Mouse (Mus musculus): ENCODE data around the gene Gm49342. TPM values are rescaled to one million over a fixed set of nuclear protein-coding genes. Genes with fewer than 3 reads are reported as not detected.
A peak's percentile ranks its signal among the peaks of the same experiment; 100 is the strongest.
"Not testable (repeated sequence)": the region's sequence is repeated elsewhere in the genome, so short reads cannot be mapped to it uniquely, and the experiment has no call there.

Gm49342 gene
- polyA plus RNA-seq (2014; fragmentation: Nextera tagmentation; extraction: Ambion mirVana), result not detected in 2 replicates

- peak within 1 kb of the TSS; percentile 83 for H3K27ac ChIP-seq (ENCODE audit: low read depth, low read length)
- H3K27me3 ChIP-seq (ENCODE audit: control insufficient read depth, insufficient read depth, low read length), result no peaks in the 10 kb centered on the region
- peak within 1 kb of the TSS; percentile 63 for H3K4me2 ChIP-seq (replicated peaks; ENCODE audit: low read depth, low read length)
- WGBS, result 17% methylated on average over 31 of the region's 31 CpGs
- 0 out of 2 replicates have a peak, but pooled peaks cover 4% of the 10 kb centered on the region for H3K4me1 ChIP-seq (ENCODE audit: control insufficient read depth, insufficient read depth, low read length)
- peak; percentile 99 for ATAC-seq (ENCODE audit: low FRiP score, low TSS enrichment)
- H3K36me3 ChIP-seq (ENCODE audit: control insufficient read depth, insufficient read depth, low read length), result no peaks in the 10 kb centered on the region; the same call in 1 of the 2 replicates
- peak within 1 kb of the TSS; percentile 37 for H3K4me3 ChIP-seq (ENCODE audit: low read length)
- H3K9me3 ChIP-seq (ENCODE audit: control insufficient read depth, low read length), result no peaks in the 10 kb centered on the region
- H3K9ac ChIP-seq (ENCODE audit: low read depth, low read length), result peak within 1 kb of the TSS; percentile 53; the same call in 1 of the 2 replicates
These were observed at the start of gene Gm49342 for GRCm38 (mm10) chr14:50943932-50944667. TSS of gene Gm49342 (plus strand) at chr14:50944517.

- ATAC-seq (ENCODE audit: low FRiP score, low TSS enrichment), result no peak
- H3K4me1 ChIP-seq (ENCODE audit: control insufficient read depth, insufficient read depth, low read length), result no peaks in the 10 kb centered on the region
- no peak overlapping the region for H3K4me2 ChIP-seq (replicated peaks; ENCODE audit: low read depth, low read length)
- H3K27ac ChIP-seq (ENCODE audit: low read depth, low read length), result no peak overlapping the region
- peaks cover 8% of the 10 kb centered on the region for H3K27me3 ChIP-seq (ENCODE audit: control insufficient read depth, insufficient read depth, low read length)
- H3K9ac ChIP-seq (ENCODE audit: low read depth, low read length), result no peak overlapping the region
- H3K36me3 ChIP-seq (ENCODE audit: control insufficient read depth, insufficient read depth, low read length), result no peaks in the 10 kb centered on the region
- no peaks in the 10 kb centered on the region for H3K9me3 ChIP-seq (ENCODE audit: control insufficient read depth, low read length)
- no peak overlapping the region for H3K4me3 ChIP-seq (ENCODE audit: low read length)
These were observed 48.9 kb upstream of the Gm49342 start for GRCm38 (mm10) chr14:50895407-50895806.

GRCm38 (mm10) chr14:50895985-50896746 lies 48.2 kb upstream of the Gm49342 start:
- WGBS, result 9% methylated on average over 19 of the region's 19 CpGs
- H3K9me3 ChIP-seq (ENCODE audit: control insufficient read depth, low read length), result no peaks in the 10 kb centered on the region
- no peak overlapping the region for H3K27ac ChIP-seq (ENCODE audit: low read depth, low read length)
- H3K36me3 ChIP-seq (ENCODE audit: control insufficient read depth, insufficient read depth, low read length), result no peaks in the 10 kb centered on the region
- no peaks in the 10 kb centered on the region for H3K4me1 ChIP-seq (ENCODE audit: control insufficient read depth, insufficient read depth, low read length)
- H3K27me3 ChIP-seq (ENCODE audit: control insufficient read depth, insufficient read depth, low read length), result peaks cover 8% of the 10 kb centered on the region
- peak overlapping the region; percentile 42 for H3K4me3 ChIP-seq (ENCODE audit: low read length)
- H3K4me2 ChIP-seq (replicated peaks; ENCODE audit: low read depth, low read length), result peak overlapping the region; percentile 90
- peak overlapping the region; percentile 42 for H3K9ac ChIP-seq (ENCODE audit: low read depth, low read length)
- ATAC-seq (ENCODE audit: low FRiP score, low TSS enrichment), result peak; percentile 53; the same call in 1 of the 2 replicates

- no peaks in the 10 kb centered on the region for H3K4me1 ChIP-seq (ENCODE audit: control insufficient read depth, insufficient read depth, low read length)
- no peaks in the 10 kb centered on the region for H3K36me3 ChIP-seq (ENCODE audit: control insufficient read depth, insufficient read depth, low read length)
- H3K4me3 ChIP-seq (ENCODE audit: low read length), result peak overlapping the region; percentile 42
- 0 out of 2 replicates have a peak, but pooled peaks have one; percentile 42 for ATAC-seq (ENCODE audit: low FRiP score, low TSS enrichment)
- peak overlapping the region; percentile 42 for H3K9ac ChIP-seq (ENCODE audit: low read depth, low read length)
- 17% methylated on average over 23 of the region's 23 CpGs for WGBS
- no peak overlapping the region for H3K27ac ChIP-seq (ENCODE audit: low read depth, low read length)
- no peaks in the 10 kb centered on the region for H3K9me3 ChIP-seq (ENCODE audit: control insufficient read depth, low read length)
- H3K27me3 ChIP-seq (ENCODE audit: control insufficient read depth, insufficient read depth, low read length), result peaks cover 8% of the 10 kb centered on the region
- H3K4me2 ChIP-seq (replicated peaks; ENCODE audit: low read depth, low read length), result peak overlapping the region; percentile 90
These were observed 47.5 kb upstream of the Gm49342 start for GRCm38 (mm10) chr14:50896747-50897373.

- Histone ChIP-seq H3K9ac (ENCODE audit: low read depth, low read length) (peak within 1 kb of the TSS; percentile 42), H3K4me1 (ENCODE audit: control insufficient read depth, insufficient read depth, low read length) (no peaks in the 10 kb centered on the region), H3K27ac (ENCODE audit: low read depth, low read length) (no peak within 1 kb of the TSS), H3K9me3 (ENCODE audit: control insufficient read depth, low read length) (no peaks in the 10 kb centered on the region), H3K4me2 (replicated peaks; ENCODE audit: low read depth, low read length) (peak within 1 kb of the TSS; percentile 90), H3K36me3 (ENCODE audit: control insufficient read depth, insufficient read depth, low read length) (no peaks in the 10 kb centered on the region), H3K4me3 (ENCODE audit: low read length) (peak within 1 kb of the TSS; percentile 42), H3K27me3 (ENCODE audit: control insufficient read depth, insufficient read depth, low read length) (peaks cover 8% of the 10 kb centered on the region)
- WGBS, result 44% methylated on average over 7 of the region's 7 CpGs
- no peak for ATAC-seq (ENCODE audit: low FRiP score, low TSS enrichment)
These were observed 46.9 kb upstream of the Gm49342 start, which contains the start of gene Klhl33 for GRCm38 (mm10) chr14:50897374-50897765. TSS of gene Klhl33 (minus strand) at chr14:50897507.

- not testable (repeated sequence) for H3K9me3 ChIP-seq (ENCODE audit: control insufficient read depth, low read length); H3K4me3 ChIP-seq (ENCODE audit: low read length); H3K36me3 ChIP-seq (ENCODE audit: control insufficient read depth, insufficient read depth, low read length); ATAC-seq (ENCODE audit: low FRiP score, low TSS enrichment); H3K4me2 ChIP-seq (replicated peaks; ENCODE audit: low read depth, low read length); H3K27me3 ChIP-seq (ENCODE audit: control insufficient read depth, insufficient read depth, low read length); H3K9ac ChIP-seq (ENCODE audit: low read depth, low read length); H3K4me1 ChIP-seq (ENCODE audit: control insufficient read depth, insufficient read depth, low read length); H3K27ac ChIP-seq (ENCODE audit: low read depth, low read length)
- 91% methylated on average over 2 of the region's 2 CpGs for WGBS
These were observed 46.3 kb upstream of the Gm49342 start for GRCm38 (mm10) chr14:50897992-50898391.

GRCm38 (mm10) chr14:50903973-50904827 lies 40.1 kb upstream of the Gm49342 start:
- Histone ChIP-seq H3K9ac (ENCODE audit: low read depth, low read length) (peak overlapping the region; percentile 47; the same call in 1 of the 2 replicates), H3K9me3 (ENCODE audit: control insufficient read depth, low read length) (no peaks in the 10 kb centered on the region), H3K27me3 (ENCODE audit: control insufficient read depth, insufficient read depth, low read length) (no peaks in the 10 kb centered on the region), H3K36me3 (ENCODE audit: control insufficient read depth, insufficient read depth, low read length) (no peaks in the 10 kb centered on the region), H3K4me3 (ENCODE audit: low read length) (peak overlapping the region; percentile 35), H3K4me2 (replicated peaks; ENCODE audit: low read depth, low read length) (peak overlapping the region; percentile 43), H3K27ac (ENCODE audit: low read depth, low read length) (no peak overlapping the region), H3K4me1 (ENCODE audit: control insufficient read depth, insufficient read depth, low read length) (no peaks in the 10 kb centered on the region)
- ATAC-seq (ENCODE audit: low FRiP score, low TSS enrichment), result peak; percentile 88
- WGBS, result 3% methylated on average over 26 of the region's 26 CpGs

- no peak for ATAC-seq (ENCODE audit: low FRiP score, low TSS enrichment)
These were observed 39.5 kb upstream of the Gm49342 start for GRCm38 (mm10) chr14:50904828-50905129.

More at GRCm38 (mm10) chr14:50904828-50905129, 39.5 kb upstream of the Gm49342 start:
- no peak overlapping the region for H3K27ac ChIP-seq (ENCODE audit: low read depth, low read length)
- no peak overlapping the region for H3K9ac ChIP-seq (ENCODE audit: low read depth, low read length)
- no peaks in the 10 kb centered on the region for H3K9me3 ChIP-seq (ENCODE audit: control insufficient read depth, low read length)
- WGBS, result 82% methylated on average over 4 of the region's 4 CpGs
- H3K27me3 ChIP-seq (ENCODE audit: control insufficient read depth, insufficient read depth, low read length), result no peaks in the 10 kb centered on the region
- no peaks in the 10 kb centered on the region for H3K4me1 ChIP-seq (ENCODE audit: control insufficient read depth, insufficient read depth, low read length)
- no peak overlapping the region for H3K4me3 ChIP-seq (ENCODE audit: low read length)
- no peaks in the 10 kb centered on the region for H3K36me3 ChIP-seq (ENCODE audit: control insufficient read depth, insufficient read depth, low read length)
- H3K4me2 ChIP-seq (replicated peaks; ENCODE audit: low read depth, low read length), result no peak overlapping the region

Measured in kidney, embryonic 14.5 days (tissue).